Mouse (Mus musculus) kidney, postnatal 36 days (tissue): ENCODE results near the gene Trpm5.
A peak's percentile ranks its signal among the peaks of the same experiment; 100 is the strongest.

Experiments
- DNase-seq, 2 experiments: peaks; one replicate each; pipeline ENCODE4 v3.0.0; 2021 to 2022; ENCODE audit warnings: mixed read lengths in 2 of 2

The Trpm5 gene

GRCm38 (mm10) chr7:143105258-143105897 is 10.9 kb upstream of the Trpm5 start:
- DNase-seq = peak; percentile 39 to 66

- no peak for DNase-seq
Measured at GRCm38 (mm10) chr7:143100759-143101158, 6.3 kb upstream of the Trpm5 start.

GRCm38 (mm10) chr7:143095554-143095907 is 1.1 kb upstream of the Trpm5 start:
- no peak for DNase-seq

GRCm38 (mm10) chr7:143093847-143094246 is 595 bp downstream of the Trpm5 start:
- DNase-seq = no peak

GRCm38 (mm10) chr7:143087070-143087579 is 7.3 kb downstream of the Trpm5 start:
- peak; percentile 64 to 83 for DNase-seq

- DNase-seq = peak; percentile 55 to 89
Measured at GRCm38 (mm10) chr7:143086366-143086765, 8.1 kb downstream of the Trpm5 start.

- no peak for DNase-seq
Measured at GRCm38 (mm10) chr7:143083708-143084107, 10.7 kb downstream of the Trpm5 start.

- DNase-seq = no peak
Measured at GRCm38 (mm10) chr7:143082024-143082423, 12.4 kb downstream of the Trpm5 start.

- no peak for DNase-seq
Measured at GRCm38 (mm10) chr7:143077351-143077750, 17.1 kb downstream of the Trpm5 start.

- DNase-seq = no peak
Measured at GRCm38 (mm10) chr7:143075394-143075793, 19.0 kb downstream of the Trpm5 start.

GRCm38 (mm10) chr7:143073086-143073485 is 21.4 kb downstream of the Trpm5 start:
- peak in 1 of 2 experiments; percentile 64 for DNase-seq

- no peak for DNase-seq
Measured at GRCm38 (mm10) chr7:143072605-143073004, 21.8 kb downstream of the Trpm5 start.

GRCm38 (mm10) chr7:143070506-143071070 is 23.9 kb downstream of the Trpm5 start:
- no peak for DNase-seq

- DNase-seq = peak in 1 of 2 experiments; percentile 34
Measured at GRCm38 (mm10) chr7:143069751-143070400, 24.6 kb downstream of the Trpm5 start.

- DNase-seq = peak; percentile 97 to 99
Measured at GRCm38 (mm10) chr7:143068882-143069591, 25.4 kb downstream of the Trpm5 start, which contains the start of gene Tssc4. Tssc4 (plus strand) TSS chr7:143069249.

GRCm38 (mm10) chr7:143068316-143068881 is 26.0 kb downstream of the Trpm5 start:
- DNase-seq = peak in 1 of 2 experiments; percentile 80

GRCm38 (mm10) chr7:143067897-143068296 is 26.5 kb downstream of the Trpm5 start:
- DNase-seq = no peak

- DNase-seq = no peak
Measured at GRCm38 (mm10) chr7:143067469-143067868, 27.0 kb downstream of the Trpm5 start.

- peak in 1 of 2 experiments; percentile 45 for DNase-seq
Measured at GRCm38 (mm10) chr7:143065692-143066091, 28.8 kb downstream of the Trpm5 start.

- DNase-seq = no peak
Measured at GRCm38 (mm10) chr7:143064226-143064625, 30.2 kb downstream of the Trpm5 start.

GRCm38 (mm10) chr7:143062704-143063103 is 31.7 kb downstream of the Trpm5 start:
- peak in 1 of 2 experiments; percentile 53 for DNase-seq

- peak in 1 of 2 experiments; percentile 49 for DNase-seq
Measured at GRCm38 (mm10) chr7:143059202-143059870, 35.1 kb downstream of the Trpm5 start.
